Mouse (Mus musculus) MEL (cell line): ENCODE results near the gene Macrod1. TPM values are rescaled to one million over a fixed set of nuclear protein-coding genes. Genes with fewer than 3 reads are reported as not detected.
"Not testable (repeated sequence)": the region's sequence is repeated elsewhere in the genome, so short reads cannot be mapped to it uniquely, and the experiment has no call there.

Experiments
- DNase-seq: peaks from one replicate; pipeline ENCODE4 v3.0.0; 2011; ENCODE audit warnings: low read depth, low spot score
- H3K27ac ChIP-seq: 2 replicates; pipeline ENCODE4 v1.5.1; 2012; ENCODE audit warnings: low read depth, mild to moderate bottlenecking, control low read depth, low read length, moderate library complexity; ENCODE audit not compliant: control insufficient read depth
- H3K27me3 ChIP-seq, 2 experiments: fragments of 150-350 bp in 1 of 2; sonication (generic) in 1 of 2; 2 replicates each; pipeline ENCODE4 v1.6.1; 2012; ENCODE audit warnings: low read length in 2 of 2, mild to moderate bottlenecking in 2 of 2, improper control_type of control experiment in 1 of 2, moderate library complexity in 1 of 2; ENCODE audit not compliant: insufficient read depth in 2 of 2, control insufficient read depth in 1 of 2
- H3K36me3 ChIP-seq, 2 experiments: 2 replicates each; pipeline ENCODE4 v1.6.1; 2012 to 2014; ENCODE audit warnings: low read length in 2 of 2, improper control_type of control experiment in 1 of 2, inconsistent platforms in 1 of 2, mild to moderate bottlenecking in 1 of 2; ENCODE audit not compliant: insufficient read depth in 2 of 2, control insufficient read depth in 1 of 2
- H3K4me1 ChIP-seq, 2 experiments: fragments of 150-350 bp in 1 of 2; sonication (generic) in 1 of 2; 2 replicates each; pipeline ENCODE4 v1.6.1; 2012; ENCODE audit warnings: low read length in 2 of 2, improper control_type of control experiment in 1 of 2, mild to moderate bottlenecking in 1 of 2; ENCODE audit not compliant: insufficient read depth in 2 of 2, control insufficient read depth in 1 of 2
- H3K4me3 ChIP-seq, 2 experiments: fragments of 150-350 bp in 1 of 2; sonication (generic) in 1 of 2; 2 replicates each; pipeline ENCODE4 v1.5.1; 2012; ENCODE audit warnings: low read depth in 2 of 2, low read length in 2 of 2, mild to moderate bottlenecking in 2 of 2, moderate library complexity in 2 of 2, control low read depth in 1 of 2, improper control_type of control experiment in 1 of 2; ENCODE audit not compliant: control insufficient read depth in 1 of 2, insufficient read depth in 1 of 2
- H3K79me2 ChIP-seq: 2 replicates; pipeline ENCODE4 v1.6.1; 2012; ENCODE audit warnings: mild to moderate bottlenecking, low read length, moderate library complexity; ENCODE audit not compliant: control insufficient read depth, poor library complexity, insufficient read depth
- H3K9ac ChIP-seq: 2 replicates; pipeline ENCODE4 v1.6.1; 2012; ENCODE audit warnings: low read depth, mild to moderate bottlenecking, control low read depth, low read length, moderate library complexity; ENCODE audit not compliant: control insufficient read depth, poor library complexity, severe bottlenecking
- H3K9me3 ChIP-seq: fragments of 150-350 bp; sonication (generic); replicated peaks from 2 replicates; pipeline ENCODE4 v1.6.1; 2012; ENCODE audit warnings: mild to moderate bottlenecking, low read length, improper control_type of control experiment, moderate library complexity; ENCODE audit not compliant: insufficient read depth
- BHLHE40 ChIP-seq: IDR thresholded peaks from 2 replicates; pipeline ENCODE4 v1.6.1; 2012; ENCODE audit warnings: low read depth, mild to moderate bottlenecking, inconsistent platforms, low read length, improper control_type of control experiment, borderline replicate concordance
- E2F4 ChIP-seq: IDR thresholded peaks from 2 replicates; pipeline ENCODE4 v1.6.1; 2011; ENCODE audit warnings: low read depth, low read length, improper control_type of control experiment, borderline replicate concordance
- ETS1 ChIP-seq: IDR thresholded peaks from 2 replicates; pipeline ENCODE4 v1.6.1; 2012; ENCODE audit warnings: low read depth, mild to moderate bottlenecking, inconsistent platforms, low read length, improper control_type of control experiment, moderate library complexity
- JUND ChIP-seq: IDR thresholded peaks from 2 replicates; pipeline ENCODE4 v1.6.1; 2011; ENCODE audit warnings: low read depth, mild to moderate bottlenecking, improper control_type of control experiment, low read length
- MEF2A ChIP-seq: IDR thresholded peaks from 2 replicates; pipeline ENCODE4 v1.6.1; 2014; ENCODE audit warnings: low read depth, mild to moderate bottlenecking, inconsistent platforms, low read length, improper control_type of control experiment; ENCODE audit not compliant: poor library complexity, insufficient replicate concordance, severe bottlenecking; ENCODE audit errors: extremely low read depth
- MYC ChIP-seq: IDR thresholded peaks from 2 replicates; pipeline ENCODE4 v1.6.1; 2011; ENCODE audit warnings: low read depth, mild to moderate bottlenecking, low read length, improper control_type of control experiment, moderate library complexity
- POLR2A ChIP-seq, 2 experiments: IDR thresholded peaks; 2 replicates each; pipeline ENCODE4 v1.6.1; 2011 to 2012; ENCODE audit warnings: low read length in 2 of 2, mild to moderate bottlenecking in 2 of 2, control low read depth in 1 of 2, improper control_type of control experiment in 1 of 2, low read depth in 1 of 2, moderate library complexity in 1 of 2; ENCODE audit not compliant: control insufficient read depth in 1 of 2, insufficient read depth in 1 of 2, poor library complexity in 1 of 2
- TBP ChIP-seq: IDR thresholded peaks from 2 replicates; pipeline ENCODE4 v1.8.0; 2011; ENCODE audit warnings: low read depth, low read length, improper control_type of control experiment
- TCF12 ChIP-seq: IDR thresholded peaks from 2 replicates; pipeline ENCODE4 v1.6.1; 2014; ENCODE audit warnings: low read depth, mild to moderate bottlenecking, inconsistent platforms, low read length, improper control_type of control experiment, moderate library complexity
- USF1 ChIP-seq: IDR thresholded peaks from 2 replicates; pipeline ENCODE4 v1.6.1; 2014; ENCODE audit warnings: low read depth, mild to moderate bottlenecking, inconsistent platforms, low read length, improper control_type of control experiment, moderate library complexity
- ZKSCAN1 ChIP-seq: IDR thresholded peaks from 2 replicates; pipeline ENCODE4 v1.6.1; 2012; ENCODE audit warnings: low read depth, mild to moderate bottlenecking, inconsistent platforms, low read length, improper control_type of control experiment, moderate library complexity
- polyA plus RNA-seq, 2 experiments: library from polyadenylated mRNA; stranded (reverse) in 1 of 2; unstranded in 1 of 2; fragments of >175 nt in 1 of 2; fragments of >200 nt in 1 of 2; gene quantifications; 2 replicates each; pipeline versions ENCODE4 v1.2.1 to v1.2.4; 2012; ENCODE audit warnings: low replicate concordance in 2 of 2, low read depth in 1 of 2; ENCODE audit not compliant: insufficient read length in 2 of 2, insufficient read depth in 1 of 2, missing spikeins in 1 of 2
- total RNA-seq: library from RNA; depleted of rRNA; stranded (reverse); fragments of 300-350 nt; gene quantifications from 2 replicates; pipeline ENCODE4 v1.2.3, GENCODE M21; 2012

The Macrod1 gene
- total and polyA plus RNA-seq, 3 experiments = 4.5 to 15.7 TPM; not detected in 1

DNA sequence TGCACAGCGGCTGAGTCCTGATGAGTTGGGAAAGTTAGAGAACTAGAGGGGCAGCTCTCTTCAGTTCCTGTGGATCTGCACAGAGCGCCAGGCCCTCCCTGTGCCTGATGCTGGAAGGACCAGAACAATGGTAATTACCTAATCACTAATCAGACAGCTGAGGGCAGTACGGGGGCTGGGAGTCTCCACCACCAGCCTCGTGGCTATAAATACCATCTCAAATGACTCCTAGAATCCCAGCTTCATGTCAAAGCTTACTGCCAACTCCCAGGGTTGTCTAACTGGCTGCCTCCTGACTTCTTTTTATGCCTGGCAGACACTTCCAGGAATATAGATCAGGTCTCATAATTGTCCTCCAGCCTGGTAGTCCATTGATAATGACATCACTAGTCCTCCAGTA is 11.9 kb upstream of the Macrod1 start:
- H3K27ac ChIP-seq = no peak overlapping the region
- H3K79me2 ChIP-seq = peaks cover 3% of the 10 kb centered on the region; the same call in 1 of the 2 replicates
- no peak for DNase-seq
- no peak for TF ChIP-seq TCF12
- peaks cover 0 to 4% of the 10 kb centered on the region in 2 experiments; a peak in 2 of 4 replicates for H3K4me1 ChIP-seq
- H3K4me3 ChIP-seq = no peak overlapping the region
- H3K36me3 ChIP-seq = peaks cover 0 to 3% of the 10 kb centered on the region in 2 experiments; a peak in 2 of 4 replicates
- H3K9ac ChIP-seq = no peak overlapping the region
- H3K9me3 ChIP-seq = no peaks in the 10 kb centered on the region
- H3K27me3 ChIP-seq = no peaks in the 10 kb centered on the region

GRCm38 (mm10) chr19:7053382-7053781 is 3.2 kb upstream of the Macrod1 start:
- H3K79me2 ChIP-seq, DNase-seq, H3K36me3 ChIP-seq, H3K27ac ChIP-seq, H3K27me3 ChIP-seq, H3K9me3 ChIP-seq, H3K4me3 ChIP-seq, H3K9ac ChIP-seq: not testable (repeated sequence)
- H3K4me1 ChIP-seq = peaks cover 0 to 13% of the 10 kb centered on the region in 2 experiments; a peak in 1 of 4 replicates

DNA sequence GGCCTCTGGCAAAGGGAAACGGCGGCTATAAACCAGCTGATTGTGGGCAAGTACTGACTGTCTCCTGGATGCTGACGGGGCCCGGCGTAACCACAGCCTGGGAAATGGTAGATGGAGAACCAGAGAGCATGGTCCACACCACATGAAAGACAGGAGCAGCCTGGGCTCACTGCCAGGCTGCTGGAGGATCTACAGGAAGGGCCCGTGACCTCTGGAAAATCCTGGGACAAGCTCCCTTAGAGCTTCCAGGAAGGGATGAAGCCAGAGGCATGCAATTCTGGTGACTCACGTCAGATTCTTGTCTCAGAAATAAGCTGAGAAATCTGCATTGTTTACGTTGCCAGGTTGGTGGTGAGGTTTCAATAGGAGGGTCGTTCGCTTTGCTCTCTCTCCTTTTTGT is 1.8 kb upstream of the Macrod1 start:
- DNase-seq = no peak
- Histone ChIP-seq H3K79me2 (no peaks in the 10 kb centered on the region; the same call in 1 of the 2 replicates), H3K4me3 (no peak overlapping the region), H3K36me3 (peaks cover 0 to 6% of the 10 kb centered on the region in 2 experiments; a peak in 2 of 4 replicates), H3K27me3 (no peaks in the 10 kb centered on the region), H3K9me3 (no peaks in the 10 kb centered on the region), H3K27ac (no peak overlapping the region), H3K4me1 (peaks cover 0 to 13% of the 10 kb centered on the region in 2 experiments; a peak in 1 of 4 replicates)
- no peak for TF ChIP-seq BHLHE40
- TF ChIP-seq ZKSCAN1 = no peak
- TF ChIP-seq TCF12 = no peak
- no peak for TF ChIP-seq POLR2A (IDR thresholded peaks at IDR 0.05; ENCODE audit: control insufficient read depth in 1 of 2, insufficient read depth in 1 of 2, low read depth in 1 of 2, low read length in 2 of 2, poor library complexity in 1 of 2)
- TF ChIP-seq MEF2A = no peak
- no peak for TF ChIP-seq JUND
- TF ChIP-seq MYC = no peak
- TF ChIP-seq E2F4 = no peak
- no peak for TF ChIP-seq USF1
- TF ChIP-seq ETS1 = no peak
- no peak for TF ChIP-seq TBP
- TF ChIP-seq, all 39 proteins: peak for 0
- no peak overlapping the region for H3K9ac ChIP-seq
